Mouse (Mus musculus) heart, postnatal 0 days (tissue): Measurements from ENCODE around the gene Fmo2. TPM values are rescaled to one million over a fixed set of nuclear protein-coding genes. Genes with fewer than 3 reads are reported as not detected.
A peak's percentile ranks its signal among the peaks of the same experiment; 100 is the strongest.

Experiments
- ATAC-seq: fragments of 200-750 bp; cut with Nextera tagmentation; 2 replicates; pipeline ENCODE4 v1.8.0; 2017; ENCODE audit warnings: low read depth, moderate number of reproducible peaks, moderate library complexity; ENCODE audit not compliant: insufficient read depth
- DNase-seq: peaks from one replicate; pipeline ENCODE4 v3.0.0-alpha.2; 2016; ENCODE audit warnings: low spot score
- H3K27ac ChIP-seq: fragments of 300-500 bp; sonication (generic); 2 replicates; pipeline ENCODE4 v1.5.1; 2014; ENCODE audit warnings: low read depth, mild to moderate bottlenecking
- H3K27me3 ChIP-seq: fragments of 300-500 bp; sonication (generic); 2 replicates; pipeline ENCODE4 v1.6.1; 2014; ENCODE audit warnings: low read length, mixed read lengths; ENCODE audit not compliant: control insufficient read depth, insufficient read depth
- H3K36me3 ChIP-seq: fragments of 300-500 bp; sonication (generic); replicated peaks from 2 replicates; pipeline ENCODE4 v1.6.1; 2014; ENCODE audit warnings: low read length, mixed read lengths; ENCODE audit not compliant: control insufficient read depth, insufficient read depth
- H3K4me1 ChIP-seq: fragments of 300-500 bp; sonication (generic); 2 replicates; pipeline ENCODE4 v1.6.1; 2014; ENCODE audit warnings: antibody characterized with exemption; ENCODE audit not compliant: control insufficient read depth, insufficient read depth
- H3K4me2 ChIP-seq: fragments of 300-500 bp; sonication (generic); 2 replicates; pipeline ENCODE4 v1.6.1; 2014; ENCODE audit warnings: low read depth, mild to moderate bottlenecking, low read length, moderate library complexity
- H3K4me3 ChIP-seq: fragments of 300-500 bp; sonication (generic); 2 replicates; pipeline ENCODE4 v1.5.1; 2014; ENCODE audit warnings: low read depth, low read length
- H3K9ac ChIP-seq: fragments of 300-500 bp; sonication (generic); replicated peaks from 2 replicates; pipeline ENCODE4 v1.6.1; 2014; ENCODE audit warnings: low read depth, low read length, mixed read lengths
- H3K9me3 ChIP-seq: fragments of 300-500 bp; sonication (generic); replicated peaks from 2 replicates; pipeline ENCODE4 v1.6.1; 2016; ENCODE audit warnings: low read length; ENCODE audit not compliant: control insufficient read depth
- CTCF ChIP-seq: IDR thresholded peaks from 2 replicates; pipeline ENCODE4 v1.5.1; 2016; ENCODE audit warnings: antibody characterized with exemption, control low read depth, low read depth
- EP300 ChIP-seq: IDR thresholded peaks from 2 replicates; pipeline ENCODE4 v1.6.1; 2016; ENCODE audit warnings: antibody characterized with exemption, low read depth
- WGBS: fragments of 180-500 bp; shearing (Covaris S2); extraction: QIAGEN DNeasy Blood & Tissue Kit; methylation state at CpG from one replicate; pipeline ENCODE4 v1.1.7; 2014; 5-methylcytosine and 5-hydroxymethylcytosine counted together
- polyA plus RNA-seq: library from polyadenylated mRNA; unstranded; fragments of >200 nt; fragmentation: Nextera tagmentation; extraction: Ambion mirVana; gene quantifications from 2 replicates; pipeline ENCODE4 v1.2.1, GENCODE M21; 2015
- total RNA-seq: library from RNA; depleted of rRNA; stranded (reverse); fragments of >200 nt; gene quantifications from 2 replicates; pipeline ENCODE4 v1.2.3, GENCODE M21; 2014; ENCODE audit warnings: low replicate concordance

Fmo2 gene
- total and polyA plus RNA-seq, 2 experiments from 2014 or later = 4.5 to 4.9 TPM

- DNase-seq (no peak), ATAC-seq (no peak)
- Histone ChIP-seq H3K27ac (no peak overlapping the region), H3K4me3 (no peak overlapping the region), H3K36me3 (no peaks in the 10 kb centered on the region), H3K9me3 (no peaks in the 10 kb centered on the region), H3K9ac (no peak overlapping the region), H3K4me1 (no peaks in the 10 kb centered on the region), H3K4me2 (no peak overlapping the region), H3K27me3 (no peaks in the 10 kb centered on the region)
- WGBS = 93% methylated on average over 5 of the region's 5 CpGs
- no peak for TF ChIP-seq CTCF
- no peak for TF ChIP-seq EP300
These were observed 34.2 kb downstream of the Fmo2 start for GRCm38 (mm10) chr1:162864279-162864678.

GRCm38 (mm10) chr1:162863579-162863978, 34.9 kb downstream of the Fmo2 start:
- H3K4me2 ChIP-seq = no peak overlapping the region

GRCm38 (mm10) chr1:162862328-162862727, 36.2 kb downstream of the Fmo2 start:
- H3K4me3 ChIP-seq = no peak overlapping the region
- no peaks in the 10 kb centered on the region for H3K27me3 ChIP-seq
- no peak for ATAC-seq
- H3K4me2 ChIP-seq = no peak overlapping the region
- no peaks in the 10 kb centered on the region for H3K36me3 ChIP-seq
- DNase-seq = no peak
- H3K9me3 ChIP-seq = no peaks in the 10 kb centered on the region
- no peak overlapping the region for H3K27ac ChIP-seq
- H3K4me1 ChIP-seq = no peaks in the 10 kb centered on the region
- no peak overlapping the region for H3K9ac ChIP-seq
- no peak for TF ChIP-seq CTCF
- TF ChIP-seq EP300 = no peak
- 42% methylated on average over 1 of the region's 1 CpGs for WGBS

More at GRCm38 (mm10) chr1:162863579-162863978, 34.9 kb downstream of the Fmo2 start:
- TF ChIP-seq CTCF (no peak), EP300 (no peak)
- Histone ChIP-seq H3K4me1 (no peaks in the 10 kb centered on the region), H3K9ac (no peak overlapping the region), H3K4me3 (no peak overlapping the region), H3K36me3 (no peaks in the 10 kb centered on the region), H3K27ac (no peak overlapping the region), H3K27me3 (no peaks in the 10 kb centered on the region), H3K9me3 (no peaks in the 10 kb centered on the region)
- ATAC-seq = no peak
- 67% methylated on average over 3 of the region's 3 CpGs for WGBS
- no peak for DNase-seq

- no peak overlapping the region for H3K27ac ChIP-seq
- no peaks in the 10 kb centered on the region for H3K4me1 ChIP-seq
- H3K9me3 ChIP-seq = no peaks in the 10 kb centered on the region
- no peaks in the 10 kb centered on the region for H3K27me3 ChIP-seq
- 67% methylated on average over 9 of the region's 9 CpGs for WGBS
- H3K4me3 ChIP-seq = no peak overlapping the region
- TF ChIP-seq CTCF = no peak
- TF ChIP-seq EP300 = no peak
- H3K4me2 ChIP-seq = no peak overlapping the region
- no peak for DNase-seq
- no peak overlapping the region for H3K9ac ChIP-seq
- no peak for ATAC-seq
- no peaks in the 10 kb centered on the region for H3K36me3 ChIP-seq
These were observed 38.4 kb downstream of the Fmo2 start for GRCm38 (mm10) chr1:162859996-162860605.

- Histone ChIP-seq H3K4me2 (peak overlapping the region; percentile 44; the same call in 1 of the 2 replicates), H3K27me3 (no peaks in the 10 kb centered on the region), H3K4me3 (no peak overlapping the region), H3K27ac (no peak overlapping the region), H3K9me3 (no peaks in the 10 kb centered on the region), H3K36me3 (no peaks in the 10 kb centered on the region), H3K4me1 (no peaks in the 10 kb centered on the region), H3K9ac (no peak overlapping the region)
- TF ChIP-seq EP300 = no peak
- no peak for ATAC-seq
- WGBS = 62% methylated on average over 10 of the region's 10 CpGs
- DNase-seq = no peak
These were observed 39.0 kb downstream of the Fmo2 start for GRCm38 (mm10) chr1:162859545-162859976.

GRCm38 (mm10) chr1:162858748-162859130, 39.8 kb downstream of the Fmo2 start:
- 74% methylated on average over 12 of the region's 12 CpGs for WGBS
- ATAC-seq (no peak), DNase-seq (no peak)
- H3K36me3 ChIP-seq = no peaks in the 10 kb centered on the region
- no peaks in the 10 kb centered on the region for H3K4me1 ChIP-seq
- H3K27me3 ChIP-seq = no peaks in the 10 kb centered on the region
- H3K9me3 ChIP-seq = no peaks in the 10 kb centered on the region
- H3K27ac ChIP-seq = no peak overlapping the region
- H3K9ac ChIP-seq = no peak overlapping the region
- peak overlapping the region; percentile 44 for H3K4me2 ChIP-seq
- H3K4me3 ChIP-seq = peak overlapping the region; percentile 15
- TF ChIP-seq EP300 (no peak), CTCF (no peak)
